Mouse (Mus musculus) right cerebral cortex, postnatal 4 days (tissue): Measurements from ENCODE around the gene Elp6.
"Not testable (repeated sequence)": the region's sequence is repeated elsewhere in the genome, so short reads cannot be mapped to it uniquely, and the experiment has no call there.

Experiments
- DNase-seq: peaks from one replicate; pipeline ENCODE4 v3.0.0-alpha.2; 2022

Elp6 gene

DNA sequence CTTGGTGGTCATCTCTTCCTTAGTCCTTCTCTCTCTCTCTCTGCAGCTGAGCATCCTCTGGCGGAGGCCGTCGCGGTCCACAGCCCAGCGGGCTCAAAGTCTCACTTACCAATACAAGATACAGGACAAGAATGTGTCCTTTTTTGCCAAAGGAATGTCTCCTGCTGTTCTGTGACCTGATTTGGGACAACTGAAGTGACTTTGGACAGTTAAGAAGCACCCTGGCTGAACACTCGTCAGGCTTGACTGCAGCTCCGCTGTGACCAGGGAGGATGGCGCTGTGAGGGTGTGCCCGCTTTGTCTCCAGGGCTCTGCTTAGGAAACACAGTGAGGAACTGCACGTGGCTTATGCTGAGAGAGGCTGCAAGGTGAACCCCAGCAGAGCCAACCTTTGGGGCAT, 15.8 kb downstream of the Elp6 start:
- no peak for DNase-seq

DNA sequence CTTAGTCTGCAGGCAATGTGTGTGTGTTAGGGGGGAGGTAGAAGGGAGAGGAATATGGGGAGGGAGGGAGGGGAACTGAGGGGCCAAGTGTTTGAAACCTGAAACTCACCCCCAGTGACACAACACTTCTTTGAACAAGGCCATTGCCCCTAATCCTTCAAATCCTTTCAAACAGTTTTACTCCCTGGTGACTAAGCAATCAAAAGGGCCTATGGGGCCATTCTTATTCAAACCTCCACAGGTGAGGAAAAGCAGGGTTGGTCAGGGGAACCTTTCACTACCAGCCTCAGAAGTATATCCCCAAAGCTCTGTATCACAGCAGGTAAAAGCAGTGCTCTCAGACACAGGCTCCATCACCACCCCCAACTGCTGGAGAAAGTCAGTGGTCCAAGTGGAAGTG, 18.0 kb downstream of the Elp6 start:
- no peak for DNase-seq

DNA sequence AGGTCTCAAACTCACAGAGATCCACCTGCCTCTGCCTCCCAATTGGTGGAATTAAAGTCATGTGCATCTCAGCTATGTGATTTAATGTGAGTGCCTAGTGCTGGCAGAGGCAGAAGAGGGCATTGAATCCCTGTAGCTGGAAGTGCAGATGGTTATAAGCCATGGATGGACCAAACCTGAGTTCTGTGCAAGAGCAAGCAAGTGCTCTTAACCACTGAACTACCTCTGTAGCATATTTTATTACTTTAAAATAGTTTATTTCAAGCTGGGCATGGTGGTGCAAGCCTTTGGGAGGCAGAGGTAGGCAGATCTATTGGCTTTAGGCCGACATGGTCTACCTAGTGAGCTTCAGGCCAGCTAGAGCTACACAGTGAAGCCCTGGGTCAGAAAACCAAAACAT, 19.2 kb downstream of the Elp6 start:
- DNase-seq, result no peak

DNA sequence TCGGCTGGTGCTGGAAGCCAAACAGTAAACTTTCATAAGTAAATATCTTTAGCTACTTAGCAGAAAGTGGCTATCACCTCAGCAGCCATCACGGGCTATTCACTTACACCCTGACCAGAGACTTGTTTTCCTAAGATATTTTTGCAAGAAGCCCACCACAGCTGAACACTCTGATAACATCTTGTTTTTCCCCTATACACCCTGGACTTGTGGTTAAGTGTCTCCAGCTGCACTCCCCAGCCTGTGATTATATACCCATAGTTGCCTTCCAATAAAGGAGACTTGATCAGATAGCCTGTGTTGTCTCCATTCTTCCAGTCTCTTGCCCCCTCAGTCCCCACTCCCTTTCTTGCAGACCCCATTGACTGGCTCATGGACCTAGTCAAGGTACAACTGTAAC, 23.2 kb downstream of the Elp6 start:
- no peak for DNase-seq

DNA sequence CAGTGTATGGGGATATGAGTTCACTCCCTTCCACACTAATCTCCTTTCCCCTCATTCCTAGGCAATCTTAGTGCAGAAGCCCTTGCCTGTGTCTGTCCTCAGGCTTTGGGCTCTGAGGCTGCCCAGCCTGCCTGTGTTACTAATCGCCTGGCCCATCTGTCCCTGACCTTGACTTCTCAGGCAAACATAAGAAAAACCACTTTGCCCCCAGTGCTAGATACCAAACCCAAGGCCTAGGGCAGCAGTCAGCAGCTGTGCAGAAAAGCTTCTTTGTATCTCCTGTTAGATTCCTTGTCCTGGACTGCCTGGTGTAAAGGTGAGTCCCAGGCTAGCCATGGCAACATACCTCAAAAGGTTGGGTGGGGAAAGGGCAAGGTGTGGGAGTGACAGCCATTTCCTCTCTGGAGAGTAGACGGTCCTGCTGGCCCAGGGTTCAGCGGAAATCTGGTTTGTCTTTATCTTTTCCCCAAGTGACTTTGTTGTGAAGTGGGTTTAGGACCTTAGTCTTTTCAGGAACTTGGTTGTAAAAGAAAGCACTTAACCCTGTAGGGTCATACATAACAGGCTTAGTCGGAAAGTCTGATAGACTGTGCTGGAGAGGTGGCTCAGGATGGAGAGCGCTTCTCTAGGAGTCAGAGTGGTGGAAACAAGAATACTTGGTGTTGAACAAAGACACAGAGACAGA, 24.1 kb downstream of the Elp6 start:
- no peak for DNase-seq

DNA sequence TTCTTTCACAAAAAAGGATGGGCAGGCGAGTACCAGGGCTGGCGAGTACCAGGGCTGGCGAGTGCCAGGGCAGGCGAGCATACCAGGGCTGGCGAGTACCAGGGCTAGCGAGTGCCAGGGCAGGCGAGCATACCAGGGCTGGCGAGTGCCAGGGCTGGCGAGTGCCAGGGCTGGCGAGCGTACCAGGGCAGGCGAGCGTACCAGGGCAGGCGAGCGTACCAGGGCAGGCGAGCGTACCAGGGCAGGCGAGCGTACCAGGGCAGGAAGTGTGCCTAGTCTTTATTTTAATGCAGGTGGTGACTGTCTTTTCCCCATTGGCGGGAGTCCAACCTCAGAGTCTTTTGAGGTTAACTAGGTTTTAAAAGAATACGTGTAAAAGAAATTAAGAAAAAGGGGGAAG, 24.7 kb downstream of the Elp6 start:
- no peak for DNase-seq

DNA sequence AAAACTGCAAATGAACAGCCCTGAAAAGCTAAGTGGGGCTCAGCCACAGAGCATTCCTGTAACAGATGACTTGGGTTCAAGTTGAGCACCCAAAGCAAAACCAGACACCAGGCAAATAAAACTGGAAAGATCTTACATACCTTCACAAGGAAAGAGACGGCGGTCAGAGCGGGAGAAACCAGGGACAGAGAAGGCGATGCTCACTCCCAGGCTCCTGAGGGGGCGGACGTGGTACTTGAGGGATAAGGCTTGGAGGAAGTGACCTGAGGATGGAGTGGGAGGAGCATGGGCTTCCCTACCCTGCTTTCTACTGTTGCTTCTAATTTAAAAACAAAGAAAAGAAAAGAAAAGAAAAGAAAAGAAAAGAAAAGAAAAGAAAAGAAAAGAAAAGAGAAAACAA, 25.4 kb downstream of the Elp6 start:
- no peak for DNase-seq

DNA sequence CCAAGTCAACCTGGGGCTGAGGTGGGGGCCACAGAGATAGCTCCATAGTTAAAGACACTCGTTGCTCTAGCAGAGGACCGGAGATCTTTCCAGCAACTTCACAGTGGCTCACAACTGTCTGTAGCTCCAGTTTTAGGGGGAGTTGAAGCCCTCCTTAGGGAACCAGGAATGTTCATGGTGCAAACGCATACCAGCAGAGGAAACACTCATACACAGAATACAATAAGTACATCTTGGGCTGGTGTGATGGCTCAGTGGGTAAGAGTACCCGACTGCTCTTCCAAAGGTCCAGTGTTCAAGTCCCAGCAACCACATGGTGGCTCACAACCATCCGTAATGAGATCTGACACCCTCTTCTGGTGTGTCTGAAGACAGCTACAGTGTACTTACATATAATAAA, 25.9 kb downstream of the Elp6 start:
- DNase-seq, result not testable (repeated sequence)

DNA sequence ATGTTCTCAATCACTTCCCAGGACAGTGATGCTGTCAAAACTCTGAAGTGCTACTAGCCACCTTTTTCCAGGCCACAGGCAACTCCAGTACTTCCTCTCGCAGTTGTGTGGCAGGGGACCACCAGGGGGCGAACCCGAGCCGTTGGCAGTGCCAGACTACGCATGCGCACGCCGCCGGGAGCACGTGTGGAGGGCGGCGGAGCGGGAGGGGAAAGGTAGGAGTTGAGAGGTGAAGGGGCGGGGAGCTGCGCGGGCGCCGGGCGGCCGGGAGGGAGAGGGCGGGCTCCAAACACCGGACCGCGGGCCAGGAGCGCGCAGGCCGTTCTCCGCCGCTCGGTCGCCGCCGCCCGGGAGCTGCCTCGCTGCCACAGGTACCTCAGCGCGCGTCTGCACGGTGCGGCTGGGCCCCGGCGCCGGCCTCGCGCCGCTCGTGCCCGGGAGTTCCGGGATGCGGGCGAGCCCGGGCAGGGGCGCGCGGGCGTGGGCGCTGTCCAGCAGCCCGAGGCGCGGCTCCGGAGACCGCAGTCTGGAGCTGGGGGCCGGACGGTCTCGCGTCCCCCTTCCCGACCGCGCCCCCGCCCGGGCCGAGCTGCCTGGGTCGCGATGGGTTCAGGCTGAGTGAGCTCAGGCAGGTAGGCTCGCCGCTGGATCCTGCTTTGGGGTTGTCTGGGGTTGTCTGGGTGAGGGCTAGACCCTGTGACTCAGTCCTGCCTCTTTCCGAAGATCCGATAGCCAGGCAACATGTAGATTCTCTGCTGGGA, 28.3 kb downstream of the Elp6 start, which contains the start of gene Scap:
Scap (plus strand) TSS at position 154 of the 761 bp plus-strand sequence.
- DNase-seq, result peak; percentile 100

DNA sequence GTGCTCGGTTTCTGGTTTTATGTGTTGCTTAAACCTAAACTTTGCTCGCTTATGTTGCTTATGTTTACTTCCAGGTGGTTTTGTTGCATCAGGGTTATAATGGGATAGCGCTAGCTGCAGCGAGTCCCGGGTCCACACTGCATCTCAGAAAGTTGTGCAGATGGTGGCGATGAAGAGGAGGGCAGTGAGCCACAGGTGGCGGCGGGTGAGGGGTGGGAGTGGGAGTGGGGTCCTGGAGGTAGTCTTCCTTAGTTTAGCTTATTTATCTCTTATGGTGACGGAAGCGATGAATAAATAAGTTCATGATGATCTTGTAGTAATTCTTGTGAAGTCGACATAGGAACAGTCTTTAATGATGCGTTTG, 28.9 kb downstream of the Elp6 start:
- DNase-seq, result no peak

DNA sequence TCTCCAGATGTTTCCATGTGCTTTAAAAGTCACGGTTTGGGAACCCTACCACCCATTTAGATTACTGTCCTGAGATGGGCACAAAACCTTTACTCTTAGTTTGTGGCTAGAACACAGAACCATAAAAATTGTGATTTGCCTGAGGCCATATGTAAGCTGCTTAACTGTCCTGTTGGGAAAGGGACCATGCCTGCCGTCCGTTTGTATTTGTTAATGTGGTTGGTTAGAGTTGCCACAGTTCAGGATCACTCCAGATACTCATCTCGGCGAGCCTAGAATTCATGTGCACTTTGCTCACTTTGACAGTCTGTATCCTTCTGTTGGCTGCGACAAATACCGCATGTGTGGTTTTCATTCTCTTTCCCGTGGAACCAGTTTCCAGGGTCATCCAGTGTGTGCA, 29.9 kb downstream of the Elp6 start:
- no peak for DNase-seq

DNA sequence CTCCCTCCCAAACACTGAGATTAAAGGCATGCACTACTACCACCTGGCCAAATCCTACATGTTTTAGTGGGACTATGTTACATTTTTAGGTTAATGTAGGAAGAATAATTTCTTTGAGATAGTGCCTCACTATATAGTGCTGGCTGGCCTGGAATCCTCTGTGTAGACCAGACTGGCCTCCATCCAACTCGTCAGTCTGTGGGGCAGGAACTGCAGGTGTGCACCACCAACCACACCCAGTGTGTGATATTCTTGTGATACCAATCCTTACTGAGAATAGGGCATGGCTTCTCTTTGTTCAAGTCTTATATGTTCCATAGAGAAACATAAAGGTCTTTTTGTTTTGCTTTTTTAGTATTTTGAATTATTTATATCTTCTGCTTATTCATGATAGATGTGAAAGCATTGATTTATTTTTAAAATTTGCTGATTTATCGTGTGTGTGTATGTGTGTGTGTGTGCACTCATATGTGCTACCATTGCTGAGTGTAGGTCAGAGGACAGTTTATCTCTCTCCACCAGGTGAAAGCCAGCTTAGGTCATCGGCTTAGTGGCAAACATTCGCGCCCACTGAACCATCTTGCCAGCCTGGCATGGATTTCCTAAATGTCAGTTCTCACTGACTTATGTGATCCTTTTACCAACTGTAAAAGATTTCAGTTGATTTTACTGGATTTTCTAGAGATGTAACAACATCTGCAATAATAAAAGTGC, 35.2 kb downstream of the Elp6 start:
- DNase-seq, result no peak

DNA sequence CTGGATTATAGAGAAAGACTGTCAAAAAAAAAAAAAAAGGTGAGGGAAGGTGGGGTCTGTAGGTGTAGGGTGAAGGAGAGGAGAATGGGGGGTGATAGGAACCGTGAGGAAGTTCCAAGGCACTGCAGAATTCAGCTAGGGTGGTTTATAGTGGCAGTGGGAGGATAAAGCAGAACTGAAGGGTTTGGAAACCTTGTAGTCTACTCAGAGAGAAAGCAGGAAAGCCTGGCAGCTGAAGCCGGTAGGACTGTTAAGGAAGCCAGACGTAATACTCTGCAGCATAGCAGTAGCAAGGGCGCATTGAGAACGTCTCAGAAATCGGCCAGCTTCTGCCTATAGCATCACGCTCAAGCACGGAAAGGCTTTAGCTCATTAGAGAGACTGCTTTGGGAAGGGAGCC, 37.0 kb downstream of the Elp6 start:
- DNase-seq, result no peak

DNA sequence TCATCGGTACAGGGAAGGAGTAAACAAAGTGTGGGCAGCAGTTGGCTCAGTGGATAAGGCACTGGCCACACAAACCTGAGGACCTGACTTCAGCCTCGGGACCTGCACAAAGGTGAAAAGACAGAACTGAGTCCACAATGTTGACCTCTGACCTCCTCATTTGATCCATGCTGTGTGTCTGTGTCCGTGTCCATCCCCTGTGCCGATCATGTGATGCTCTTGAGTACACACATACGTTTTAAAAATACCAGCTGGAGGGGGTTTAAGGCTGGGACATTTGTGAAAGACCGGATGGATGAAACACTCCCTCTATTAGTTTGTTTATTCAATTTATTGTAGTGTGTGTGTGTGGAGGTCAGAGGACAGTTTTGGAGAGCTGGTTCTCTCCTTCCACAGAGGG, 38.8 kb downstream of the Elp6 start:
- no peak for DNase-seq

DNA sequence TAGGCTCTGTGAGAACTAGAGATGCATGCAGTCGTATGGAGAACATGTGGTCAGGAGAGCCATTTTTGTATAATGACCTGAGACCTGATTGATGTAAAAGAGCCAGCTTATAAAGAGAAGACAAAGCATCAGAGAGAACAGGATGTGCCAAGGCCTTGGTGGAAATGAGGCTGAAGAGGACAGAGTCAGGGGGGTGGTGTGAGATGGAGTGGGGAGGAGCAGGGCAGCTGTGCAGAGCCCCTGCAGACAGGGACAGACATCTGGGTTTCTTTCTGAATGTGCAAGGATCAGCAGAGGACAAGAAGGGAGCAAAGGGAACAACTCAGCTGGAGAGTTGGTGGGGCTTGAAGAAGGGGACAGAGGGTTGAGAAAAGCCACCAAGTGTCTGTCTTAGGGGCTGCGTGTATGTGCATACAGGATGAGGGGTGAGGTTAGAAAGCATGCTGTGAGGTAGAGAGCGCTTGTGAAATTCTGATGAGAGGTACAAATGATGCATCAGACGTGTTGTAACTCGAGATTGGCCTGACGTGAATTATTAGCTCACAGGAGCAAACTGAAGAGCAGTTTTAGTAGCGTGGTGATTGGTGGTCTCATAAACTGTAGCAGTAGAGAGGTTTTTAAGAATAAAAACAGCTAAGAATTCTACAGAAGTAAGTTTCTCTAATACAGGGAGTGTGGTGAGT, 40.2 kb downstream of the Elp6 start:
- DNase-seq, result no peak

DNA sequence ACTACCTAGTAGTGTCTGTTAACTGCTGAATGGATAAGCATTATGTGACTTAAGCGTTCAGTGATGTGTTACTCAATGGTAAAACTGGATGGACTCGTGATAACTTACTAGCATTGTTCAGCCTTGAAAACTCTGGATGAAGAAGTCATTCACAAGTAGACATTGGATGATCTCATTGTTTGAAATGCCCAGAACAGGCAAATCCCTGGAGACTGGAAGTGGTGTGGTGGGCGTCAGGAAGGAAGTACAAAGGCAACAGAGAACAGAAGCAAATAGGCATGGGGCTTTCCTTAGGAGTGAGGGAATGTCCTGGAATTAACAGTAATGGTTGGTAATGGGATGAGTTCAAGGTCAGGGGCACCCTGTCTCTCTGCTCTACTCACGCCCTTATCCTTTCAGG, 43.9 kb downstream of the Elp6 start:
- DNase-seq, result no peak

DNA sequence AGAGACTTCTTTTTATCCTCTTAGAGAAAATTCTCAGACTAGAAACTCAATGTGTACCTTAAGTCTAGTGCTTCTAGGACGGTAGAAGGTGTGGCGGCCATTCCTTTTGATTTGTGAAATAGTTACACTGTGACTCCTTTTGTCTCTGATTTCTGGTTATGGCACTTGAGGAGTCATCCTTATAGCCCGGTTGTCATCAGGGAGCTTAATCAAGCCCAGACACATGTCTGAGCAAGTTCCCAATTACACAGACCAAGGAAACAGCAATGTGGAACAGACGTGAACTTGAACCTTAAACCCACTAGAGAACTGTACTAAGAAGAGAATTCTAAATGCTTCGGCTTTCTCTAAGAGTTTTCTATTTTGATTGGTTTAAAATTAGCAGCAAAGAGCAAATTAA, 45.2 kb downstream of the Elp6 start:
- DNase-seq, result no peak

DNA sequence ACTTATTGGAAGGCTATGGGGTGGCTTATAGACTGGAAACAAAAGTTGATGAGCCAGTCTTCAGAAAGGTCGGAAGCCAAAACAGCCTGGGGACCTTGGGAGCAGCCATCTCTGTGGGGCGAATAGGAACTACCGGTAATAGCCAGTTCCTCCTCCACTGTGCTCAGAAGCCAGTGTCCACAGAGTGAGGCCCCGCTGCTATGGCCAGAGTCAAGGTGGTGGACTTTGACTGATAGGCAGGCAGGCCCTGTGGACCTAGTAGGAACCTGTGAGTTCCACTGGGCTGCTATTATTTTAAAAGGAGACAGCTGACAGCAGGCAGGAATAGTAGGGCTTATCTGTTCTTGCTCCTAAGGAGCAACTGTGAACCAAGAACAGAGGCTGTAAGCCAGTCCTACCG, 45.6 kb downstream of the Elp6 start:
- DNase-seq, result no peak

DNA sequence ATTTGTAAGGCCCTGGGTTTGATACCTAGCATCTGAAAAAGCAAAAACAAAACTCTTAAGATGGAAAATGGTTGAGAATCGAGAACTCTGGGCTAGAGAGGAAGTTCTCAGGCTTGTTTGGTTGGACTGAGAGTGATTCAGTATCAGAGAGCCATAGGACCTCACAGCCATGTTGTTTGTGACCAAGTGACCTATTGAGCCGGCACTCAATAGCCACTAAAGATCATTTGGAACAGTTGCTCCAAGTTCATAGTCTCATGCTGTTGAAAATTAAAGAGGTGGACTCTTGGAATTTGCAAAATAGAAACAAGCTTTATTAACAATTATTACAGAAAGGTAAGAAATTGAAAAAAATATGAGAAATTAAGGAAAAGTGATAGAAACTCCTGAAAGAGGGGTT, 46.4 kb downstream of the Elp6 start:
- no peak for DNase-seq

DNA sequence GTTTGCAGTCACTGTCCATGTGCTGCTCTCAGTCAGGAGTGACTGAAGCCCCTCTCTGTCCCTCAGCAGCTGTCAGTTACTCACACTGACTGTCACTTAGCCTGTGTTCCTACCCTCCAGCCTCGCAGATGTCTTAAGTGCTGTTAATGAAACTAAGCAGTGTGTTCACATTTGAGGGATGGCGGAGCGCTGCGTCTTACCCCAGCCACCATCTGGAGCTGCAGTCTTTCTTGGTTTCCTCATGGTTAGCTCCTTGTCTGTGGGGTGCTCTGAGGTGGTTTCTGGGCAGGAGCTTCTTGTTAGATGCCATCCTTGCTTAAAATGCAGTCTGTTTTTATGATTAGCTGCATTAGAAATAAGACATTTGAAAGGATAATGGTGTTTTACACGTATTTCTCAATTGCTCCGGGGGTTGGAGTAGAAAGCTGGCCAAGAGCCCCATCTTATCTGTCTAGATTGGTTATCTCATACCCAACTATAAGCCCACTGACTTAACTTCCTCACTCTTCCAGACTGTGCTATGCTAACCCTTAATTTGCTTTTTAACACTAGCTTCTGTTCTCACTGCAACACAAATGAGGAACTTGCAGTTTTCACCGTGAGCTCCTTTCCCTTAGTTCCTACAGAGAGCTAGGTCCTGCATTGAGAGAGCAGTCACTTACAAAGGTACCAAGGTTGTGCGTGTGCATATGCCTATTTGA, 47.1 kb downstream of the Elp6 start:
- no peak for DNase-seq

DNA sequence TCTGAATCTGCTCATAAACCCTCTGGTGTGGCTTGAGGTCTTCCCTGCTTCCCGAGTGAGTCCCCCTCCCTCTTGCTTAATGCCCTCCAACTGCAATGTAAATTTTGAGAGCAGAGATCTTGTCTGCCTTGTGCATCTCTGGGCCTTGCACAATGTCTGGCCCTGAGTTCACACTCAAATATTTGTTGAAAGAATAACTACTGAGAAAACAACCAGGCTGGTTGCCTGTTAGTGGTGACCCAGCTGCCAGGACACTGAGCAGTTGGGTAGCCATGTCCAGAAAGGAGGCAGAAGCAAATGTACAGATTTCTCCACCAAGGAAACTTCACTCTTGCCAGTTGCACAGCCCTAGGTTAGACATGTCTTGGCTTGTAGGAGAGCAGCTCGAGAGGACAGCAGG, 53.4 kb downstream of the Elp6 start:
- DNase-seq, result no peak

DNA sequence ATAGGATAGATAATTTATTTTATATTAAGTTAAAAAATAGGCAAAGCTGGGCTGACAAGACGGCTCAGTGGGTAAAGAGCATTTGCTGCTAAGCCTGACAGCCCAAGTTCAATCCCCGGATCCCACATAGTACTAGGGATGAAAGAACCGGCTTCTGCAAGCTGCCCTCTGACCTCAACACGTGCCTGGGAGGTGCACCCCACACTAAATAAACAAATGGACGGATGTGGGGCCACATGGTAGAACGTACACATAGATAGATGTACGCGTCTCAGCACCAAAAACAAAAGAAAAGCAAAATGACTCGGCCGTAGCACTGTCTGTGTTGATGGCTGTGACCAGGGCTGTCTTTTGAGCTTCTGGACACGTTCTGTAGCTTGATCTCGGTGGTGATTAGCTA, 56.3 kb downstream of the Elp6 start:
- no peak for DNase-seq

DNA sequence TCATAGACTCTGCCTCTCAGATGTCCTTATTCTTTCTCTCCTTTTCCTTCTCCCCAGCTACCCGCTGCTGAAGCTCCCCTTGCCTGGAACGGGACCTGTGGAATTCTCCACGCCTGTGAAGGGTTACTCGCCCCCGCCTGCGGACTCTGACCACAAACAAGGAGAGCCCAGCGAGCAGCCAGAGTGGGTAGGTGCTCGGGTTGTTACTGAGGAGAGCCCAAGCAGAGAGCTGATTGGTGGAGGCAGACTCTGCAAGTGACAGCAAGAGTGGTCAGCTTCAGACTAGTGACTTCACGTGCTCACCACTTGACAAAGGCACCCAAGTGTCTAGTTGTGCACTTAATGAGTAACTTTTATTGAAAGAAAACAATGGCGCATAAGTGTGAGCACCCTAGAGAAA, 57.4 kb downstream of the Elp6 start:
- no peak for DNase-seq
